ENCODE assay signal across 9 mouse cellular contexts in genomic region chr16:14292205-14293199, GRCm38 (mm10). TPM values are rescaled to one million over a fixed set of nuclear protein-coding genes. Genes with fewer than 3 reads are reported as not detected.
DNase-seq lines count a peak whose midpoint lies in the region; ATAC-seq and TF ChIP-seq lines count a peak whose summit lies in the region.
"Had no signal": no experiment of that assay in that cellular context is flagged by ENCODE, and none has a peak within 500 bp of the region (broad histone marks: within the 10 kb centered on the region; RNA-seq: fewer than 3 reads in every experiment).

No protein-coding gene starts in this region.

- ATAC-seq in intestine, postnatal 0 days, result peak; percentile 27
- 0 out of 2 replicates have a peak, but pooled peaks have one; percentile 44 for ATAC-seq in midbrain, embryonic 12.5 days (ENCODE audit: low FRiP score, low read depth)

- peak overlapping the region; percentile 58 for H3K4me2 ChIP-seq in intestine, postnatal 0 days (replicated peaks; ENCODE audit: low read depth)
- peak overlapping the region; percentile 44 for H3K4me2 ChIP-seq in midbrain, embryonic 12.5 days (replicated peaks)

- H3K9me3 ChIP-seq in intestine, postnatal 0 days (ENCODE audit: control insufficient read depth), result no peaks in the 10 kb centered on the region
- H3K9me3 ChIP-seq in midbrain, embryonic 12.5 days, result no peaks in the 10 kb centered on the region

- peak overlapping the region; percentile 60 for H3K27ac ChIP-seq in intestine, postnatal 0 days (ENCODE audit: low read depth, low read length)
- H3K27ac ChIP-seq in midbrain, embryonic 12.5 days (replicated peaks), result no peak overlapping the region

- no peak overlapping the region for H3K9ac ChIP-seq in intestine, postnatal 0 days (ENCODE audit: low read depth, low read length)
- no peak overlapping the region for H3K9ac ChIP-seq in midbrain, embryonic 12.5 days (replicated peaks)

- H3K4me1 ChIP-seq in intestine, postnatal 0 days (replicated peaks; ENCODE audit: control insufficient read depth, insufficient read depth, low read length), result no peaks in the 10 kb centered on the region
- peaks cover 10% of the 10 kb centered on the region for H3K4me1 ChIP-seq in midbrain, embryonic 12.5 days

- peak; percentile 46 for DNase-seq in adrenal gland, adult 2 months
- no peak for DNase-seq in adrenal gland, postnatal 4 days (ENCODE audit: low spot score in 2 of 2)
- DNase-seq in right cerebral cortex, postnatal 25 days, result peak; percentile 22
- no peak for DNase-seq in right cerebral cortex, postnatal 36 days (ENCODE audit: low spot score in 2 of 2)
- DNase-seq in spleen, postnatal 14 days (ENCODE audit: low spot score in 2 of 2), result no peak
- no peak for DNase-seq in left cerebral cortex, adult 8-10 months (ENCODE audit: low spot score in 2 of 2)

- 0 out of 2 replicates have a peak, but pooled peaks cover 3% of the 10 kb centered on the region for H3K27me3 ChIP-seq in intestine, postnatal 0 days (replicated peaks; ENCODE audit: control insufficient read depth, insufficient read depth, low read length)
- H3K27me3 ChIP-seq in midbrain, embryonic 12.5 days, result peaks cover 27% of the 10 kb centered on the region

- 11% methylated on average over 31 of the region's 31 CpGs for WGBS in intestine, postnatal 0 days
- 16% methylated on average over 31 of the region's 31 CpGs for WGBS in midbrain, embryonic 12.5 days

- no peak for TF ChIP-seq CTCF in intestine, postnatal 0 days (IDR thresholded peaks at IDR 0.05; ENCODE audit: low read depth)

- H3K4me3 ChIP-seq in intestine, postnatal 0 days (ENCODE audit: low read depth, low read length), result peak overlapping the region; percentile 28
- H3K4me3 ChIP-seq in midbrain, embryonic 12.5 days, result peak overlapping the region; percentile 19
- H3K4me3 ChIP-seq: myocyte had no signal

- H3K36me3 ChIP-seq in intestine, postnatal 0 days (ENCODE audit: control insufficient read depth, insufficient read depth), result no peaks in the 10 kb centered on the region
- no peaks in the 10 kb centered on the region for H3K36me3 ChIP-seq in midbrain, embryonic 12.5 days

RNA-seq across cellular contexts. Expression of gene Myh11, which starts 1.3 kb away (rescaled TPM):
- total RNA-seq in adrenal gland, adult 2 months (2021), result 1 to 10 TPM; 3.9 to 7.6 TPM
- 0.73 and 0.94 TPM in 2 replicates for polyA plus RNA-seq in adrenal gland, adult 2 months (2012; rRNA removed)
- 1 to 10 TPM; 8.3 TPM for total RNA-seq in adrenal gland, postnatal 4 days (2021)
- 164 and 186 TPM in 2 replicates for polyA plus RNA-seq in intestine, postnatal 0 days (2015; fragmentation: Nextera tagmentation; extraction: Ambion mirVana)
- 0.21 and 0.45 TPM in 2 replicates for polyA plus RNA-seq in midbrain, embryonic 12.5 days (2016; fragmentation: Nextera tagmentation; extraction: Ambion mirVana)
- 1 to 10 TPM; 3.3 to 5.0 (median 4.4) TPM for total RNA-seq in left cerebral cortex, adult 8-10 months (2022)

RNA-seq across cellular contexts. Expression of gene Fopnl, which starts 24.7 kb away (rescaled TPM):
- total RNA-seq in adrenal gland, adult 2 months (2021), result 10 to 100 TPM; 44.9 to 65.4 TPM
- polyA plus RNA-seq in adrenal gland, adult 2 months (2012; rRNA removed), result 23.8 and 26.7 TPM in 2 replicates
- 10 to 100 TPM; 57.6 to 62.6 TPM for total RNA-seq in adrenal gland, postnatal 4 days (2021)
- 66.3 and 66.5 TPM in 2 replicates for polyA plus RNA-seq in intestine, postnatal 0 days (2015; fragmentation: Nextera tagmentation; extraction: Ambion mirVana)
- polyA plus RNA-seq in midbrain, embryonic 12.5 days (2016; fragmentation: Nextera tagmentation; extraction: Ambion mirVana), result 174 and 178 TPM in 2 replicates
- 10 to 100 TPM; 45.9 to 51.1 (median 48.2) TPM for total RNA-seq in left cerebral cortex, adult 8-10 months (2022)

Comparison
In these comparisons a context has a peak if more than half of its experiments do, and no peak if none do; other contexts are left out.
1. DNase-seq: peak in adrenal gland, adult 2 months (single experiment) and right cerebral cortex, postnatal 25 days (single experiment); none in adrenal gland, postnatal 4 days (0 of 2), right cerebral cortex, postnatal 36 days (0 of 2), spleen, postnatal 14 days (0 of 2) and left cerebral cortex, adult 8-10 months (0 of 2).